Mouse (Mus musculus) midbrain, embryonic 12.5 days (tissue): ENCODE results near the gene Alppl2. TPM values are rescaled to one million over a fixed set of nuclear protein-coding genes. Genes with fewer than 3 reads are reported as not detected.

Experiments used
- ATAC-seq: fragments of 200-750 bp; cut with Nextera tagmentation; 2 replicates; pipeline ENCODE4 v1.8.0; 2017; ENCODE audit warnings: low read depth, moderate TSS enrichment, moderate library complexity; ENCODE audit not compliant: low FRiP score
- H3K27ac ChIP-seq: fragments of 300-500 bp; sonication (generic); replicated peaks from 2 replicates; pipeline ENCODE4 v1.5.1; 2016; ENCODE audit warnings: mild to moderate bottlenecking
- H3K27me3 ChIP-seq: fragments of 300-500 bp; sonication (generic); 2 replicates; pipeline ENCODE4 v1.6.1; 2016; ENCODE audit warnings: mild to moderate bottlenecking
- H3K36me3 ChIP-seq: fragments of 300-500 bp; sonication (generic); 2 replicates; pipeline ENCODE4 v1.6.1; 2016
- H3K4me1 ChIP-seq: fragments of 300-500 bp; sonication (generic); 2 replicates; pipeline ENCODE4 v1.6.1; 2016
- H3K4me2 ChIP-seq: fragments of 300-500 bp; sonication (generic); replicated peaks from 2 replicates; pipeline ENCODE4 v1.6.1; 2016; ENCODE audit warnings: mild to moderate bottlenecking, moderate library complexity
- H3K4me3 ChIP-seq: fragments of 300-500 bp; sonication (generic); 2 replicates; pipeline ENCODE4 v1.5.1; 2016; ENCODE audit warnings: mild to moderate bottlenecking
- H3K9ac ChIP-seq: fragments of 300-500 bp; sonication (generic); replicated peaks from 2 replicates; pipeline ENCODE4 v1.6.1; 2016; ENCODE audit warnings: mild to moderate bottlenecking, moderate library complexity
- H3K9me3 ChIP-seq: fragments of 300-500 bp; sonication (generic); 2 replicates; pipeline ENCODE4 v1.6.1; 2016; ENCODE audit warnings: mild to moderate bottlenecking
- whole genome bisulfite sequencing: fragments of 180-500 bp; shearing (Covaris S2); methylation state at CpG from one replicate; pipeline ENCODE4 v1.1.7; 2016; 5-methylcytosine and 5-hydroxymethylcytosine counted together
- polyA plus RNA-seq: library from polyadenylated mRNA; unstranded; fragments of >200 nt; fragmentation: Nextera tagmentation; extraction: Ambion mirVana; gene quantifications from 2 replicates; pipeline ENCODE4 v1.2.1, GENCODE M21; 2016

The Alppl2 gene
- polyA plus RNA-seq, 1 experiment from 2014 or later, result not detected

GRCm38 (mm10) chr1:87041814-87042438, 47.8 kb downstream of the Alppl2 start:
- 0% methylated on average over 1 of the region's 1 CpGs for WGBS
- Histone ChIP-seq H3K4me3 (no peak overlapping the region), H3K27me3 (no peaks in the 10 kb centered on the region), H3K4me1 (0 out of 2 replicates have a peak, but pooled peaks cover under 1% of the 10 kb centered on the region), H3K36me3 (peaks cover 11% of the 10 kb centered on the region; the same call in 1 of the 2 replicates), H3K27ac (no peak overlapping the region), H3K4me2 (no peak overlapping the region), H3K9ac (0 out of 2 replicates have a peak overlapping the region, but pooled peaks have one; percentile 12), H3K9me3 (no peaks in the 10 kb centered on the region)
- peak; percentile 76 for ATAC-seq

DNA sequence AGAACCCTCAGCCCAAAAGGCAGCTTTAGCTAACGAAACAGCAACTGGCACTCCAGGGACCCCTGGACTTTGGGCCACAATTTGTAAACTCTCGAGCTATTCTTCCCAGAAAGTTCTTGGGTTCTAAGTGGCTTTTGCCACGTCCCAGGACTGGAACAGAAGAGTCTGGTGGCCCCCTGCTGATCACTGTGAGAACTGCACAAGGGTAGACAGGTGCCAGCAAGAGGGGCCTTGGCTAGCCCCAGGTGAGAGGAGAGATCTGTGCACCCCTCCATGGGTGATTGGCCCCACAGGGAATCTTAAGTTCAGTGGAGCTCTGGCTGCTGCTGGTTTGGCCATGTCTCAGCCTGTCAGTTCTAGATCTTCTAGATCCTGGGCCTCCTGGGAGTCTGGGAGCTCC, 48.6 kb downstream of the Alppl2 start:
- 28% methylated on average over 3 of the region's 3 CpGs for WGBS
- no peaks in the 10 kb centered on the region for H3K9me3 ChIP-seq
- ATAC-seq, result no peak

GRCm38 (mm10) chr1:87038477-87039070, 51.2 kb downstream of the Alppl2 start:
- 88% methylated on average over 2 of the region's 2 CpGs for WGBS
- no peak overlapping the region for H3K4me2 ChIP-seq
- no peak for ATAC-seq
- H3K4me3 ChIP-seq, result no peak overlapping the region
- H3K36me3 ChIP-seq, result no peaks in the 10 kb centered on the region
- no peak overlapping the region for H3K27ac ChIP-seq
- H3K4me1 ChIP-seq, result peaks cover 24% of the 10 kb centered on the region
- no peaks in the 10 kb centered on the region for H3K27me3 ChIP-seq
- no peaks in the 10 kb centered on the region for H3K9me3 ChIP-seq
- no peak overlapping the region for H3K9ac ChIP-seq

More for the DNA sequence above, 48.6 kb downstream of the Alppl2 start:
- 0 out of 2 replicates have a peak, but pooled peaks cover 7% of the 10 kb centered on the region for H3K36me3 ChIP-seq
- no peak overlapping the region for H3K4me3 ChIP-seq
- no peak overlapping the region for H3K27ac ChIP-seq
- H3K4me2 ChIP-seq, result no peak overlapping the region
- H3K9ac ChIP-seq, result no peak overlapping the region
- H3K4me1 ChIP-seq, result peaks cover 8% of the 10 kb centered on the region
- no peaks in the 10 kb centered on the region for H3K27me3 ChIP-seq

Other genes starting within 250 kb of the Alppl2 start
- not detected in 2 replicates for gene Alpi, start 11.7 kb upstream of the Alppl2 start, polyA plus RNA-seq
- gene Akp3, start 35.0 kb upstream of the Alppl2 start, polyA plus RNA-seq, result not detected in 2 replicates
- gene Ecel1, start 66.6 kb upstream of the Alppl2 start, polyA plus RNA-seq, result 7.5 and 8.8 TPM in 2 replicates
- 0.08 and 0.17 TPM in 2 replicates for gene Prss56, start 93.4 kb upstream of the Alppl2 start, polyA plus RNA-seq
- not detected in 2 replicates for gene Chrnd, start 100.7 kb upstream of the Alppl2 start, polyA plus RNA-seq
- gene Chrng, start 114.7 kb upstream of the Alppl2 start, polyA plus RNA-seq, result not detected in 2 replicates
- 147 and 148 TPM in 2 replicates for gene Eif4e2, start 124.0 kb upstream of the Alppl2 start, polyA plus RNA-seq
- 0.54 and 0.58 TPM in 2 replicates for gene Efhd1, start 174.4 kb upstream of the Alppl2 start, polyA plus RNA-seq
- 64.3 and 71.7 TPM in 2 replicates for gene Gigyf2, start 237.1 kb upstream of the Alppl2 start, polyA plus RNA-seq